Mouse (Mus musculus): ENCODE results near the gene Ppp2r2c. TPM values are rescaled to one million over a fixed set of nuclear protein-coding genes. Genes with fewer than 3 reads are reported as not detected.

The Ppp2r2c gene
- polyA plus RNA-seq, 1 experiment from 2014 or later = 72.9 TPM

- Histone ChIP-seq H3K9ac (replicated peaks) (no peak overlapping the region), H3K4me1 (peaks cover 10% of the 10 kb centered on the region; the same call in 1 of the 2 replicates), H3K4me3 (replicated peaks) (no peak overlapping the region), H3K27ac (replicated peaks) (no peak overlapping the region), H3K36me3 (no peaks in the 10 kb centered on the region), H3K27me3 (replicated peaks) (no peaks in the 10 kb centered on the region), H3K9me3 (replicated peaks) (no peaks in the 10 kb centered on the region), H3K4me2 (no peak overlapping the region)
- ATAC-seq (ENCODE audit: low FRiP score) = no peak
- 68% methylated on average over 1 of the region's 1 CpGs for WGBS
Observed at GRCm38 (mm10) chr5:36841701-36842100, 26.6 kb upstream of the Ppp2r2c start.

- H3K4me3 ChIP-seq (replicated peaks) = no peak overlapping the region
- no peak overlapping the region for H3K4me2 ChIP-seq
- no peaks in the 10 kb centered on the region for H3K27me3 ChIP-seq (replicated peaks)
- ATAC-seq (ENCODE audit: low FRiP score) = peak; percentile 50
- H3K4me1 ChIP-seq = peaks cover 10% of the 10 kb centered on the region; the same call in 1 of the 2 replicates
- no peaks in the 10 kb centered on the region for H3K9me3 ChIP-seq (replicated peaks)
- H3K27ac ChIP-seq (replicated peaks) = peak overlapping the region; percentile 39
- WGBS = 25% methylated on average over 10 of the region's 10 CpGs
- H3K36me3 ChIP-seq = no peaks in the 10 kb centered on the region
- H3K9ac ChIP-seq (replicated peaks) = no peak overlapping the region
Observed at GRCm38 (mm10) chr5:36844490-36844889, 23.8 kb upstream of the Ppp2r2c start.

- H3K4me1 ChIP-seq = 0 out of 2 replicates have a peak, but pooled peaks cover 4% of the 10 kb centered on the region
- H3K9me3 ChIP-seq (replicated peaks) = no peaks in the 10 kb centered on the region
- H3K4me2 ChIP-seq = no peak overlapping the region
- no peak overlapping the region for H3K4me3 ChIP-seq (replicated peaks)
- H3K27me3 ChIP-seq (replicated peaks) = no peaks in the 10 kb centered on the region
- H3K27ac ChIP-seq (replicated peaks) = no peak overlapping the region
- 48% methylated on average over 4 of the region's 4 CpGs for WGBS
- ATAC-seq (ENCODE audit: low FRiP score) = no peak
- no peak overlapping the region for H3K9ac ChIP-seq (replicated peaks)
- no peaks in the 10 kb centered on the region for H3K36me3 ChIP-seq
Observed at GRCm38 (mm10) chr5:36851572-36851971, 16.7 kb upstream of the Ppp2r2c start.

- Histone ChIP-seq H3K36me3 (no peaks in the 10 kb centered on the region), H3K27me3 (replicated peaks) (no peaks in the 10 kb centered on the region), H3K4me3 (replicated peaks) (no peak overlapping the region), H3K27ac (replicated peaks) (no peak overlapping the region), H3K9ac (replicated peaks) (no peak overlapping the region), H3K9me3 (replicated peaks) (no peaks in the 10 kb centered on the region), H3K4me1 (0 out of 2 replicates have a peak, but pooled peaks cover 4% of the 10 kb centered on the region), H3K4me2 (no peak overlapping the region)
- no peak for ATAC-seq (ENCODE audit: low FRiP score)
- 32% methylated on average over 3 of the region's 3 CpGs for WGBS
Observed at GRCm38 (mm10) chr5:36855180-36855579, 13.1 kb upstream of the Ppp2r2c start.

- ATAC-seq (ENCODE audit: low FRiP score) = no peak
- Histone ChIP-seq H3K9me3 (replicated peaks) (no peaks in the 10 kb centered on the region), H3K4me1 (0 out of 2 replicates have a peak, but pooled peaks cover 4% of the 10 kb centered on the region), H3K4me3 (replicated peaks) (no peak overlapping the region), H3K27me3 (replicated peaks) (no peaks in the 10 kb centered on the region), H3K27ac (replicated peaks) (no peak overlapping the region), H3K4me2 (no peak overlapping the region), H3K36me3 (no peaks in the 10 kb centered on the region), H3K9ac (replicated peaks) (no peak overlapping the region)
- WGBS = 91% methylated on average over 7 of the region's 7 CpGs
Observed at GRCm38 (mm10) chr5:36856529-36856928, 11.8 kb upstream of the Ppp2r2c start.

- no peaks in the 10 kb centered on the region for H3K27me3 ChIP-seq (replicated peaks)
- no peaks in the 10 kb centered on the region for H3K36me3 ChIP-seq
- H3K4me1 ChIP-seq = no peaks in the 10 kb centered on the region
- no peak overlapping the region for H3K4me2 ChIP-seq
- H3K27ac ChIP-seq (replicated peaks) = no peak overlapping the region
- WGBS = 66% methylated on average over 5 of the region's 5 CpGs
- no peak overlapping the region for H3K9ac ChIP-seq (replicated peaks)
- no peak overlapping the region for H3K4me3 ChIP-seq (replicated peaks)
- no peak for ATAC-seq (ENCODE audit: low FRiP score)
- no peaks in the 10 kb centered on the region for H3K9me3 ChIP-seq (replicated peaks)
Observed at GRCm38 (mm10) chr5:36857546-36857945, 10.8 kb upstream of the Ppp2r2c start.

- no peak for ATAC-seq (ENCODE audit: low FRiP score)
- H3K9me3 ChIP-seq (replicated peaks) = no peaks in the 10 kb centered on the region
- peaks cover 13% of the 10 kb centered on the region for H3K27me3 ChIP-seq (replicated peaks)
- H3K4me1 ChIP-seq = no peaks in the 10 kb centered on the region
- no peak overlapping the region for H3K9ac ChIP-seq (replicated peaks)
- no peak overlapping the region for H3K4me2 ChIP-seq
- H3K27ac ChIP-seq (replicated peaks) = no peak overlapping the region
- WGBS = 96% methylated on average over 2 of the region's 2 CpGs
- no peak overlapping the region for H3K4me3 ChIP-seq (replicated peaks)
- H3K36me3 ChIP-seq = no peaks in the 10 kb centered on the region
Observed at GRCm38 (mm10) chr5:36861084-36861483, 7.2 kb upstream of the Ppp2r2c start.

- Histone ChIP-seq H3K36me3 (no peaks in the 10 kb centered on the region), H3K9ac (replicated peaks) (no peak overlapping the region), H3K9me3 (replicated peaks) (no peaks in the 10 kb centered on the region), H3K27me3 (replicated peaks) (peaks cover 35% of the 10 kb centered on the region), H3K4me2 (peak overlapping the region; percentile 83), H3K27ac (replicated peaks) (no peak overlapping the region), H3K4me3 (replicated peaks) (peak overlapping the region; percentile 67), H3K4me1 (peaks cover 33% of the 10 kb centered on the region)
- no peak for ATAC-seq (ENCODE audit: low FRiP score)
- WGBS = 66% methylated on average over 7 of the region's 7 CpGs
Observed at GRCm38 (mm10) chr5:36866701-36867250, 1.5 kb upstream of the Ppp2r2c start.

- Histone ChIP-seq H3K4me3 (replicated peaks) (peak overlapping the region; percentile 67), H3K27ac (replicated peaks) (peak overlapping the region; percentile 88), H3K36me3 (no peaks in the 10 kb centered on the region), H3K4me1 (peaks cover 33% of the 10 kb centered on the region), H3K9me3 (replicated peaks) (no peaks in the 10 kb centered on the region), H3K27me3 (replicated peaks) (peaks cover 35% of the 10 kb centered on the region), H3K4me2 (peak overlapping the region; percentile 83), H3K9ac (replicated peaks) (peak overlapping the region; percentile 80)
- peak; percentile 21 for ATAC-seq (ENCODE audit: low FRiP score)
- 4% methylated on average over 6 of the region's 6 CpGs for WGBS
Observed at GRCm38 (mm10) chr5:36867561-36867960, 752 bp upstream of the Ppp2r2c start.

- Histone ChIP-seq H3K4me3 (replicated peaks) (peak overlapping the region; percentile 67), H3K27me3 (replicated peaks) (peaks cover 35% of the 10 kb centered on the region), H3K4me1 (peaks cover 33% of the 10 kb centered on the region), H3K9ac (replicated peaks) (peak overlapping the region; percentile 80), H3K36me3 (no peaks in the 10 kb centered on the region), H3K9me3 (replicated peaks) (no peaks in the 10 kb centered on the region), H3K4me2 (peak overlapping the region; percentile 83), H3K27ac (replicated peaks) (peak overlapping the region; percentile 88)
- 0% methylated on average over 7 of the region's 7 CpGs for WGBS
- peak; percentile 15 for ATAC-seq (ENCODE audit: low FRiP score)
Observed at GRCm38 (mm10) chr5:36869186-36869577, 869 bp downstream of the Ppp2r2c start.

- ATAC-seq (ENCODE audit: low FRiP score) = peak; percentile 61
- H3K9me3 ChIP-seq (replicated peaks) = no peaks in the 10 kb centered on the region
- H3K4me2 ChIP-seq = peak overlapping the region; percentile 83
- peak overlapping the region; percentile 67 for H3K4me3 ChIP-seq (replicated peaks)
- H3K27me3 ChIP-seq (replicated peaks) = peaks cover 35% of the 10 kb centered on the region
- peak overlapping the region; percentile 88 for H3K27ac ChIP-seq (replicated peaks)
- WGBS = under 1% methylated on average over 55 of the region's 56 CpGs
- H3K4me1 ChIP-seq = peaks cover 33% of the 10 kb centered on the region
- H3K36me3 ChIP-seq = no peaks in the 10 kb centered on the region
- peak overlapping the region; percentile 80 for H3K9ac ChIP-seq (replicated peaks)
Observed at GRCm38 (mm10) chr5:36869578-36870236, 1.4 kb downstream of the Ppp2r2c start.

- peak overlapping the region; percentile 83 for H3K4me2 ChIP-seq
- H3K4me3 ChIP-seq (replicated peaks) = peak overlapping the region; percentile 67; the same call in 1 of the 2 replicates
- H3K9me3 ChIP-seq (replicated peaks) = no peaks in the 10 kb centered on the region
- H3K27ac ChIP-seq (replicated peaks) = no peak overlapping the region
- H3K4me1 ChIP-seq = peaks cover 35% of the 10 kb centered on the region
- H3K36me3 ChIP-seq = no peaks in the 10 kb centered on the region
- WGBS = 82% methylated on average over 6 of the region's 6 CpGs
- ATAC-seq (ENCODE audit: low FRiP score) = no peak
- H3K9ac ChIP-seq (replicated peaks) = no peak overlapping the region
- H3K27me3 ChIP-seq (replicated peaks) = peaks cover 24% of the 10 kb centered on the region
Observed at GRCm38 (mm10) chr5:36870916-36871315, 2.6 kb downstream of the Ppp2r2c start.

Measured in neural tube, embryonic 15.5 days (tissue).